Mouse (Mus musculus) kidney, postnatal 0 days (tissue): ENCODE results near the gene Rsf1. TPM values are rescaled to one million over a fixed set of nuclear protein-coding genes. Genes with fewer than 3 reads are reported as not detected.
A peak's percentile ranks its signal among the peaks of the same experiment; 100 is the strongest.

ENCODE experiments used
- ATAC-seq: fragments of 200-750 bp; cut with Nextera tagmentation; replicated peaks from 2 replicates; pipeline ENCODE4 v1.8.0; 2017; ENCODE audit warnings: low read depth, moderate number of reproducible peaks, moderate TSS enrichment, moderate library complexity; ENCODE audit not compliant: low FRiP score
- DNase-seq: peaks from one replicate; pipeline ENCODE4 v3.0.0-alpha.2; 2016; ENCODE audit warnings: low spot score
- H3K27ac ChIP-seq: fragments of 300-500 bp; sonication (generic); 2 replicates; pipeline ENCODE4 v1.5.1; 2014; ENCODE audit warnings: mild to moderate bottlenecking
- H3K27me3 ChIP-seq: fragments of 300-500 bp; sonication (generic); 2 replicates; pipeline ENCODE4 v1.6.1; 2014; ENCODE audit warnings: low read length, mixed read lengths; ENCODE audit not compliant: insufficient read depth
- H3K36me3 ChIP-seq: fragments of 300-500 bp; sonication (generic); 2 replicates; pipeline ENCODE4 v1.6.1; 2014; ENCODE audit warnings: low read length, mixed read lengths; ENCODE audit not compliant: insufficient read depth
- H3K4me1 ChIP-seq: fragments of 300-500 bp; sonication (generic); replicated peaks from 2 replicates; pipeline ENCODE4 v1.6.1; 2014; ENCODE audit warnings: antibody characterized with exemption, low read length, mixed read lengths; ENCODE audit not compliant: insufficient read depth
- H3K4me2 ChIP-seq: fragments of 300-500 bp; sonication (generic); 2 replicates; pipeline ENCODE4 v1.6.1; 2014; ENCODE audit warnings: mild to moderate bottlenecking, low read length, moderate library complexity, mixed read lengths
- H3K4me3 ChIP-seq: fragments of 300-500 bp; sonication (generic); replicated peaks from 2 replicates; pipeline ENCODE4 v1.5.1; 2014; ENCODE audit warnings: low read depth, low read length
- H3K9ac ChIP-seq: fragments of 300-500 bp; sonication (generic); 2 replicates; pipeline ENCODE4 v1.6.1; 2014; ENCODE audit warnings: low read depth, low read length
- H3K9me3 ChIP-seq: fragments of 300-500 bp; sonication (generic); replicated peaks from 2 replicates; pipeline ENCODE4 v1.6.1; 2016; ENCODE audit warnings: low read length, inconsistent platforms, mixed read lengths
- CTCF ChIP-seq: IDR thresholded peaks from 2 replicates; pipeline ENCODE4 v1.5.1; 2016; ENCODE audit warnings: antibody characterized with exemption, low read depth, mild to moderate bottlenecking, moderate library complexity
- WGBS: fragments of 180-500 bp; shearing (Covaris S2); extraction: QIAGEN DNeasy Blood & Tissue Kit; methylation state at CpG from one replicate; pipeline ENCODE4 v1.1.7; 2014; 5-methylcytosine and 5-hydroxymethylcytosine counted together
- polyA plus RNA-seq: library from polyadenylated mRNA; unstranded; fragments of >200 nt; fragmentation: Nextera tagmentation; extraction: Ambion mirVana; gene quantifications from 2 replicates; pipeline ENCODE4 v1.2.1, GENCODE M21; 2015

Gene Rsf1
- polyA plus RNA-seq, 1 experiment from 2014 or later = 22.0 TPM

GRCm38 (mm10) chr7:97696506-97697254 is 117.0 kb downstream of the Rsf1 start, which contains the start of gene Clns1a:
TSS of gene Clns1a (plus strand) at chr7:97696634.
- H3K9ac ChIP-seq = peak within 1 kb of the TSS; percentile 84
- no peaks in the 10 kb centered on the region for H3K4me1 ChIP-seq
- H3K4me2 ChIP-seq = peak within 1 kb of the TSS; percentile 81
- H3K4me3 ChIP-seq = peak within 1 kb of the TSS; percentile 93
- ATAC-seq (peak; percentile 98), DNase-seq (peak; percentile 97)
- H3K9me3 ChIP-seq = no peaks in the 10 kb centered on the region
- WGBS = under 1% methylated on average over 63 of the region's 63 CpGs
- H3K36me3 ChIP-seq = no peaks in the 10 kb centered on the region
- no peaks in the 10 kb centered on the region for H3K27me3 ChIP-seq
- TF ChIP-seq CTCF = no peak
- peak within 1 kb of the TSS; percentile 83 for H3K27ac ChIP-seq

- Histone ChIP-seq H3K4me2 (no peak overlapping the region), H3K9me3 (no peaks in the 10 kb centered on the region), H3K36me3 (no peaks in the 10 kb centered on the region), H3K27me3 (no peaks in the 10 kb centered on the region), H3K9ac (no peak overlapping the region), H3K27ac (no peak overlapping the region), H3K4me3 (no peak overlapping the region), H3K4me1 (no peaks in the 10 kb centered on the region)
- TF ChIP-seq CTCF = no peak
- no peak for DNase-seq
- no peak for ATAC-seq
- 95% methylated on average over 4 of the region's 4 CpGs for WGBS
Measured at GRCm38 (mm10) chr7:97700173-97700572, 120.5 kb downstream of the Rsf1 start.

- DNase-seq (no peak), ATAC-seq (no peak)
- H3K27me3 ChIP-seq = no peaks in the 10 kb centered on the region
- no peak overlapping the region for H3K4me2 ChIP-seq
- H3K9me3 ChIP-seq = no peaks in the 10 kb centered on the region
- H3K4me3 ChIP-seq = no peak overlapping the region
- H3K4me1 ChIP-seq = no peaks in the 10 kb centered on the region
- no peaks in the 10 kb centered on the region for H3K36me3 ChIP-seq
- TF ChIP-seq CTCF = no peak
- H3K9ac ChIP-seq = no peak overlapping the region
- 81% methylated on average over 6 of the region's 6 CpGs for WGBS
- no peak overlapping the region for H3K27ac ChIP-seq
Measured at GRCm38 (mm10) chr7:97701106-97701505, 121.4 kb downstream of the Rsf1 start.

- Histone ChIP-seq H3K9ac (no peak overlapping the region), H3K27me3 (no peaks in the 10 kb centered on the region), H3K36me3 (0 out of 2 replicates have a peak, but pooled peaks cover 4% of the 10 kb centered on the region), H3K4me1 (no peaks in the 10 kb centered on the region), H3K4me3 (no peak overlapping the region), H3K4me2 (no peak overlapping the region), H3K27ac (no peak overlapping the region), H3K9me3 (no peaks in the 10 kb centered on the region)
- no peak for TF ChIP-seq CTCF
- no peak for ATAC-seq
- DNase-seq = no peak
- 80% methylated on average over 4 of the region's 4 CpGs for WGBS
Measured at GRCm38 (mm10) chr7:97707123-97707522, 127.4 kb downstream of the Rsf1 start.

- no peak for TF ChIP-seq CTCF
- H3K9ac ChIP-seq = no peak overlapping the region
- 88% methylated on average over 5 of the region's 5 CpGs for WGBS
Measured at GRCm38 (mm10) chr7:97707809-97708208, 128.1 kb downstream of the Rsf1 start.

GRCm38 (mm10) chr7:97709204-97709603 is 129.5 kb downstream of the Rsf1 start:
- no peaks in the 10 kb centered on the region for H3K9me3 ChIP-seq
- ATAC-seq (no peak), DNase-seq (no peak)
- TF ChIP-seq CTCF = no peak
- no peak overlapping the region for H3K4me3 ChIP-seq
- H3K4me2 ChIP-seq = no peak overlapping the region
- H3K27ac ChIP-seq = no peak overlapping the region
- no peaks in the 10 kb centered on the region for H3K27me3 ChIP-seq
- no peaks in the 10 kb centered on the region for H3K4me1 ChIP-seq
- 85% methylated on average over 3 of the region's 3 CpGs for WGBS
- peaks cover 17% of the 10 kb centered on the region; the same call in 1 of the 2 replicates for H3K36me3 ChIP-seq
- H3K9ac ChIP-seq = no peak overlapping the region

More at GRCm38 (mm10) chr7:97707809-97708208, 128.1 kb downstream of the Rsf1 start:
- Histone ChIP-seq H3K27ac (no peak overlapping the region), H3K9me3 (no peaks in the 10 kb centered on the region), H3K4me2 (no peak overlapping the region), H3K36me3 (0 out of 2 replicates have a peak, but pooled peaks cover 8% of the 10 kb centered on the region), H3K4me3 (no peak overlapping the region), H3K4me1 (no peaks in the 10 kb centered on the region), H3K27me3 (no peaks in the 10 kb centered on the region)
- ATAC-seq (no peak), DNase-seq (no peak)

- Histone ChIP-seq H3K36me3 (peaks cover 36% of the 10 kb centered on the region), H3K4me2 (no peak overlapping the region), H3K9ac (no peak overlapping the region), H3K27me3 (no peaks in the 10 kb centered on the region), H3K9me3 (no peaks in the 10 kb centered on the region), H3K4me1 (no peaks in the 10 kb centered on the region), H3K27ac (no peak overlapping the region), H3K4me3 (no peak overlapping the region)
- whole genome bisulfite sequencing = 95% methylated on average over 5 of the region's 5 CpGs
- no peak for ATAC-seq
- TF ChIP-seq CTCF = no peak
- DNase-seq = no peak
Measured at GRCm38 (mm10) chr7:97714651-97715050, 135.0 kb downstream of the Rsf1 start.
